Mouse (Mus musculus) adrenal gland, postnatal 25 days (tissue): Measurements from ENCODE around the gene Cfap97d1. TPM values are rescaled to one million over a fixed set of nuclear protein-coding genes. Genes with fewer than 3 reads are reported as not detected.

Source experiments
- DNase-seq: peaks from one replicate; pipeline ENCODE4 v3.0.0; 2021; ENCODE audit warnings: mixed read lengths
- total RNA-seq: library from RNA; stranded (reverse); gene quantifications from 2 replicates; pipeline ENCODE4 v1.2.3, GENCODE M21; 2021

The Cfap97d1 gene
- total RNA-seq, 1 experiment from 2014 or later: not detected

DNA sequence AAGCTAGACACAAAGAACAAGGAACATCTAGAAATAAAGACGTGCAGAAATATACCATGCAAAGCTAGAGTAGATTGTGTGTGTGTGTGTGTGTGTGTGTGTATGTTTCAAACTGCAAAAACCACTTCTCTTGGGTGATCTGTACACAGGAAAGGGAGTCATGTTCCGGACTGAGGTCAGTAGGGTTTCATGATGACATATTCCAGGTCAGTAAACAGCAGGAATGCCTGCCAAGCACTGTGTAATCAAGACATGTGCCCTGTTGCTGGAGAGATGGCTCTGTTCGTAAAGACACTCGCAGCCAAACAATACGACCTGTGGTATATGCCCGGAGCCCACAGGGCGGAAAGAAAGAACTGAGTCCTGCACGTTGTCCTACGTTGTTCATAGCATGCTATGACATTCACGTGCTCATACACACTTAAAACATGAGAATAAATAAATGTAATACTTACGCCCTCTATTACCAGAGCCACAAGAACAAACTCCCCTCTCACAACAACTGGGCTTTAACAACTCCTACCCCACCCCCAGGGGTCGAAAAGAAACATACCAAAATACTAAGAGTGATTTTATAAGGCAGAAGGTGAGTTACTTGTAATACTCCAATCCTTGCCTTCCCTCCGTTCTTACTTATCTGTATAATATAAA is 55.5 kb downstream of the Cfap97d1 start:
- DNase-seq: no peak

DNA sequence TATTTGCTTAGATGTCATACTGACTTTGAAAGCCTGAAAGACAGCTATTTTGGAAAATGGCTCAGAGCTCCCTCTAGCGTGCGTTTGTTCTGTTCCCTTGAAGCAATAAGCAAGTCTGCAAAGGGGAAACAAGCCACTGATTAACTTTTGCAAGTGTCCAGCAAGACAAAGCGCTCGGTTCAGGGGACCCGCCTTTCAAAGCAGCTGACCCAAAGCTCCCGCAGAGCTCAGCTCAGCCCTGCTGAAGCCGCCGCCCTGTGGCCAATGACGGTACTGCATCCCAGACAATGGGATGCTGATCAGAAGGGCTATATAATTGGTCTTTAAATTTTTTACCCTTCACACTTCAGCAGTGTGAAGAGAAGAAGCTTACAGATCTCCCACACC is 56.1 kb downstream of the Cfap97d1 start:
- DNase-seq: peak; percentile 92

DNA sequence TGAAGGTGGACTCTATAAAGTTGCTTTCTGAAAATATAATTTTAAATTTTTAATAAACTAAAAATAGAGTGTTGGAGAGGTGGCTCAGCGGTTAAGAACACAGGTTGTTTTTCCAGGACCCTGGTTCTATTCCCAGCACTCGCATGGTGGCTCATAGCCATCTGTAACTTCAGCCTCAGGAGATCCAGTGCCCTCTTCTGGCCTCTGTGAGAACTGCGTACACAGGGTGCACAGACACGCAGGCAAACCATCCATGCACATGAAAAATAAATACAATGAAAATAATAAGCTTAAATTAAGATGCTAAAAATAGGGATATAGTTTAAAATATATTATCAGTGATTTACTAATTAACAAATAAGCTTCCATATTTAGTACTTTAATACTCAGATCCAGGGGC is 56.6 kb downstream of the Cfap97d1 start:
- DNase-seq: no peak

DNA sequence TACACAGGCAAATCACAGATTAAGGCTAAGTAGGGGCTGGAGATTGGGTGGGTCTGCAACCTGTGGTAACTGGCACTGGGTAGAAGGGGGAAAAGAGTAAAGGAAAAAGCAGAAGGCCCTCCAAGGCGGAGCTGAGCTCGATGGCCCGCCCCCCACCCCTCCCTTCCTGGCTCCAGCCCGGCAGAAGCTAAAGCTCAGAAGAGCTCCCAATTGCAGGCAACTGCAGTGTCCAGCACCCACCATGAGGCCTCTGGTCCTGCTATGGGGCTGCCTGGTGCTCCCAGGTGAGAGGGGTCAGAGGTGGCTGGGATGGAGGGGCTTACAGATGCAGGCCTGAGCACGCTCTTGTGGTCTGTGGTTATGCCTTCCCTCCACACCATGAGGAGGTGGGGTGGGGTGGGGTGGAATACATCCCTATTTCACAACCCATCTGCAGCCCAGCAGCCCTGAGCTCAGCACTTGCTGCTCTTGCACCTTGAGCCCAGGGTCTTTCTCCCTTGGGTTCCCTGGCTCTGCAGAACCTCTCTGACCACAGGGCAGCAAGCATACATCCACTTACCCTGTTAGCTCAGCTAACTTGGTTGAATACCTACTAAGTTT is 57.4 kb downstream of the Cfap97d1 start, which contains the start of gene Cd300lg:
TSS of gene Cd300lg (plus strand) at position 160 of the 600 bp plus-strand sequence.
- DNase-seq: no peak

Other genes starting within 250 kb of the Cfap97d1 start
- gene Etv4, start 198.9 kb upstream of the Cfap97d1 start, total RNA-seq: 1.4 and 1.9 TPM in 2 replicates
- 4.5 and 5.0 TPM in 2 replicates for gene Meox1, start 89.9 kb upstream of the Cfap97d1 start, total RNA-seq
- gene Sost, start 17.3 kb upstream of the Cfap97d1 start, total RNA-seq: not detected in 2 replicates
- gene Dusp3, start 2.7 kb downstream of the Cfap97d1 start, total RNA-seq: 77.9 and 78.9 TPM in 2 replicates
- gene Mpp3, start 44.2 kb downstream of the Cfap97d1 start, total RNA-seq: 10.4 and 12.6 TPM in 2 replicates
- 36.8 and 46.2 TPM in 2 replicates for gene Cd300lg, start 57.2 kb downstream of the Cfap97d1 start, total RNA-seq
- 8.7 and 11.8 TPM in 2 replicates for gene Mpp2, start 104.2 kb downstream of the Cfap97d1 start, total RNA-seq
- not detected in 2 replicates for gene Ppy, start 117.0 kb downstream of the Cfap97d1 start, total RNA-seq
- not detected in 2 replicates for gene Pyy, start 123.6 kb downstream of the Cfap97d1 start, total RNA-seq
- 0.27 and 1.3 TPM in 2 replicates for gene Nags, start 161.2 kb downstream of the Cfap97d1 start, total RNA-seq
- 14.2 and 22.1 TPM in 2 replicates for gene Tmem101, start 172.1 kb downstream of the Cfap97d1 start, total RNA-seq
- 72.6 and 92.6 TPM in 2 replicates for gene Lsm12, start 201.0 kb downstream of the Cfap97d1 start, total RNA-seq
- 132 and 143 TPM in 2 replicates for gene G6pc3, start 205.3 kb downstream of the Cfap97d1 start, total RNA-seq
- 79.9 and 117 TPM in 2 replicates for gene Hdac5, start 245.9 kb downstream of the Cfap97d1 start, total RNA-seq